Mouse (Mus musculus) thymus, postnatal 4 days (tissue): ENCODE measurements around the gene Olfr1451.
"Not testable (repeated sequence)": the region's sequence is repeated elsewhere in the genome, so short reads cannot be mapped to it uniquely, and the experiment has no call there.

Experiments
- DNase-seq: peaks from one replicate; pipeline ENCODE4 v3.0.0; 2021

Olfr1451 gene

DNA sequence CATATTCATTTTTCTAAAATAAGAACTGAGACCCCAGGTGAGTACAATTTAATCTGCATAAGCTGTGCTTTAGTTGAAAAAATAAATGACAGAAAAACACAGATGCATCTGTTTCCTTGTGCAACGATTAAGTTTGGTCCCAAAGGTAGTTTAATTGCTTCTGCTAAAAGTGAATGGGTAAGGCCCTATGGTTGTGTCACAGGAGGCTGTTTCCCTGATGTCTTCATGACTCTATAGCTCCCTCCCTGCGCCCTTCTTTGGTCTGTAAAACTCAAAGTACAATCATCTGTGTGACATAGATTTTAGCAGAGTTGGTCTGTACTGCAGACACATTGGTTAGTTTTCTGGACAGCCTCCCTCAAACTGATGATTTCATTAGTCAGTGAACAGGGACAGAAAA, at the start of gene Olfr1451:
TSS of gene Olfr1451 (plus strand) at position 301 of the 400 bp plus-strand sequence.
- DNase-seq: no peak

DNA sequence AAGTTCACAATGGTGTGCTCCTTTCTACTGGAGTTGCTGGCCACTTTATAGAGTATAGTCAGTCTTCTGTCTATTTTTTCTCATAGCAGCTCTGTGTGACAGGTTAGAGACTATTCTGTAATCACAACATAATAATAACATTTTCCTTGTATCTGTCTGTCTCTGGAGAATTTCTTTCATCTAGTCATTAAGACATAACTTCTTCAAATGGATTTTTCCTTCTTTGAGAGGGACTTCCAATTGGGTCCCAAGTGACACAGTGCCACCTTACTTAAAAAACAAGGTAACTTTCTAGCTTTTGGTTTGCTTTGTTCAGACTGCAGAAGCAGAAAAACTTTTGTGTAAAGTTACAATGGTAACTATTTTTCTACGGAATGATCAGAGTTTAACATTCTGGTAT, 44.9 kb upstream of the Olfr1451 start, which contains the start of gene Olfr1450:
TSS of gene Olfr1450 (plus strand) at position 301 of the 400 bp plus-strand sequence.
- no peak for DNase-seq

DNA sequence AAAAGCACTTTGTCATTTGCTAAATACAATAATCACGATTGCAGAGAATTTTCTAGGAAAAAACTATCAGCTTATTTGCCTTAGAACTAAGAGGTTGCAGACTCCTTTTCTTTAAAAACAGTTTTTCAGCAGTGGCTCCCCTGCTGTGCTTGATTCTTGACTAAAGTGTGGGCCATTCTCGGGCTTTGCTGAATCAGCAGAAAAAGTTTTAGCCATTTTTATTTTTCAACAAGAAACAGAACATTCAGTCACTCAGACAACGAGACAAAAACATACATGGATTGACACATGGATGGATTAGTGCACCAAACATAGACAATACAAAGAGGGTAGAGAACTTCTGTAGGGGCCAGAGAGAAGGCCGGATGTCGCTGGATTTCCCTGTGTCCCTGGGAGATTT, 24.7 kb upstream of the Olfr1451 start:
- not testable (repeated sequence) for DNase-seq

DNA sequence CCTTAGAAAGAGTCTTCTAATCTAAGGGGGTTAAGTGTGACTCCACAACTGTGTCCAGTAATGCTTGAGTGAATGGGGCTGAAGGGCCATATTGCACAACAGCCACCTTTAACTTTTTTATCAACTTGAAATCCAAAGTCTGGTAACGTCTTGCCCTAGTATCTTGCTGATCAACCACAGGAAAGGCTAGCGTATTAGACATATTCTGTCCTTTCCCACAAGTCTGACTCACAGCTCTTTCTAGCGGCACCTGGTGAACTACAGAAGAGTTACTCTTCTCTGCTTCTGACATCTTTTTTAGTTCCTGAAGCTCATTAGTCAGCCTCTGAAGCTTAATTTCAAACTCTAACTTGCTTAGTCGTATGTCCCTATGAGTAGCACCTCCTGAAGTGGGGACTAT, 2.5 kb upstream of the Olfr1451 start:
- not testable (repeated sequence) for DNase-seq

DNA sequence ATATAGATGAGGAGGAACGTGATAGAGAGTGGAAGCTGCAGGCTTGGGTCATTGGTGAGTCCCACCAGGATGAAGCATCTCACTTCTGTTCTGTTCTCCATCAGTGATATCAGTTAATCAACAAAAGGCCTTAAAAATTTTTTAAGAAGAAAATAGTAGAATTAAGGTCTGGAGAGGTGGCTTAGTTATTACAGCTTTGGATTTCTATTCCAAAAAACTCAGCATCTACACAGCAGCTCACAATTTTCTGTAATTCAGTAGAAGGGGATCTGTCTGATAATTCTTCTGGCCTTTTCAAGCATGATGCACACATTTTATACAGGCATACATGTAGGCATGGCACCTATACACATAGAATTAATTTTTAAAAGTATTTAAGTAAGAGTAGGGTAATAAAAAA, 33.4 kb downstream of the Olfr1451 start, which contains the start of gene Olfr1453:
TSS of gene Olfr1453 (minus strand) at position 101 of the 400 bp plus-strand sequence.
- no peak for DNase-seq
